Mouse (Mus musculus) heart, embryonic 15.5 days (tissue): Measurements from ENCODE around the gene Fam219a. TPM values are rescaled to one million over a fixed set of nuclear protein-coding genes. Genes with fewer than 3 reads are reported as not detected.

Experiments used
- ATAC-seq: fragments of 200-750 bp; cut with Nextera tagmentation; replicated peaks from 2 replicates; pipeline ENCODE4 v1.8.0; 2017; ENCODE audit warnings: low read depth, moderate TSS enrichment; ENCODE audit not compliant: insufficient number of reproducible peaks, insufficient read depth, low FRiP score
- H3K27ac ChIP-seq: fragments of 300-500 bp; sonication (generic); 2 replicates; pipeline ENCODE4 v1.5.1; 2015; ENCODE audit warnings: mild to moderate bottlenecking, inconsistent platforms
- H3K27me3 ChIP-seq: fragments of 300-500 bp; sonication (generic); 2 replicates; pipeline ENCODE4 v1.6.1; 2015; ENCODE audit warnings: inconsistent platforms
- H3K36me3 ChIP-seq: fragments of 300-500 bp; sonication (generic); 2 replicates; pipeline ENCODE4 v1.6.1; 2015; ENCODE audit warnings: mild to moderate bottlenecking, inconsistent platforms
- H3K4me1 ChIP-seq: fragments of 300-500 bp; sonication (generic); replicated peaks from 2 replicates; pipeline ENCODE4 v1.6.1; 2015; ENCODE audit warnings: inconsistent platforms
- H3K4me2 ChIP-seq: fragments of 300-500 bp; sonication (generic); 2 replicates; pipeline ENCODE4 v1.6.1; 2015; ENCODE audit warnings: inconsistent platforms, mild to moderate bottlenecking, moderate library complexity
- H3K4me3 ChIP-seq: fragments of 300-500 bp; sonication (generic); 2 replicates; pipeline ENCODE4 v1.5.1; 2015; ENCODE audit warnings: mild to moderate bottlenecking, inconsistent platforms
- H3K9ac ChIP-seq: fragments of 300-500 bp; sonication (generic); 2 replicates; pipeline ENCODE4 v1.6.1; 2015; ENCODE audit warnings: mild to moderate bottlenecking, inconsistent platforms
- H3K9me3 ChIP-seq: fragments of 300-500 bp; sonication (generic); replicated peaks from 2 replicates; pipeline ENCODE4 v1.6.1; 2016; ENCODE audit warnings: inconsistent platforms
- WGBS: fragments of 180-500 bp; shearing (Covaris S2); methylation state at CpG from one replicate; pipeline ENCODE4 v1.1.7; 2015; ENCODE audit warnings: mixed read lengths; 5-methylcytosine and 5-hydroxymethylcytosine counted together
- polyA plus RNA-seq: library from polyadenylated mRNA; unstranded; fragments of >200 nt; fragmentation: Nextera tagmentation; extraction: Ambion mirVana; gene quantifications from 2 replicates; pipeline ENCODE4 v1.2.1, GENCODE M21; 2015

The Fam219a gene
- polyA plus RNA-seq, 1 experiment from 2014 or later, result 2.7 TPM

DNA sequence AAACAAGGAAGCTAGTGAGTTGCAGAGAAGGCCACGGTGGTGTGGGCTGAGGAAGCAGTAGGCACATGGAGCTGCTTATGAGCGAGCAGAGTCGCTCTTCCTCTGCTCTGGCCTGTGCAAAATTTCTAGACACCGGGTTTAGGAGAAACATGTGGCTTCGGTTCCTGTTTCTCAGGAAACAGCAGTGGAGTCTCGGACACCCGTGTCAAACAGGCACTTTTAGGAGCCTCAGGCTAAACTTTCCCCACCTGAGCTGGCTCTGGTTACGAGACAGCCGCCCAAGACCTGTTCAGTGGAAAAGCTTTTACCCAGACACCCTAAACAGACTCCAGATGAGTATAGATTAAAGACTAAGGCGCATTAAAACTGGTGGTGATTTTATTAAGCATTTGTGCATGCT lies 100.1 kb downstream of the Fam219a start:
- ATAC-seq, result no peak
- Histone ChIP-seq H3K4me1 (peaks cover 3% of the 10 kb centered on the region; the same call in 1 of the 2 replicates), H3K4me3 (no peak overlapping the region), H3K9me3 (no peaks in the 10 kb centered on the region), H3K27me3 (no peaks in the 10 kb centered on the region), H3K27ac (no peak overlapping the region), H3K9ac (no peak overlapping the region), H3K4me2 (no peak overlapping the region), H3K36me3 (no peaks in the 10 kb centered on the region)
- 79% methylated on average over 10 of the region's 10 CpGs for WGBS

DNA sequence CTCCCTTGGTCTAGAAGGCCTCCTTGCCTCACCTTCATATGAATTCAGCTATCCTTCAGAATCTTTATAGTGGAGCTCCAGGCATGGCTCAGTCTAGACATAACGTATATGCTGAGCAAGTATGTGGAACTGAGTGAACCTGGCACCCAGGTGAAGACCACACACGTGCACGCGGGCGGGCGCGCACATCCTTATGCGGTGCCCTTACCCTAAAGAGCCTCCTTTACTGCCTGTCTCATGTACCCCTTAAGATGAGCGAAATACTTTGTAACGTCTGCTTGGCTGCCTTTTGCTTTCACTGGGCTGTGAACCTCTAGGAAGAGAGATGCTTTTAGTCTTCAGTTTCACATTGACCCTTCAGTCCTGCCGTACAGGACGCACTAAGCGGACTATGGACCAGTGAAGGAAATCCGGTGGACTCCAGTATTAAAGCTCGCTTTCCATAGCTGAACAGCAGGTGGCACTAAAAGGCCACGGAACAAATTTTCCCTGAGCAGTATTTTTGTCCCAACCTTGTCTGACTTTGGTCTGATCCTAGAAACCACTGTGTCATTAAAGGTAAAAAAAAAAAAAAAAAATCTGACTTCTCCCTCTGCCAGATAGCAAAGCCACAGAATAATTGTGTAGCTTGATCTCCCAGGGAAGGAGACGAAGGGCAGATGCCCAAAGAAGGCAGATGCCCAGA lies 100.8 kb downstream of the Fam219a start:
- Histone ChIP-seq H3K4me2 (no peak overlapping the region), H3K9ac (no peak overlapping the region), H3K9me3 (no peaks in the 10 kb centered on the region), H3K27me3 (no peaks in the 10 kb centered on the region), H3K36me3 (no peaks in the 10 kb centered on the region), H3K4me1 (peaks cover 7% of the 10 kb centered on the region), H3K27ac (no peak overlapping the region), H3K4me3 (no peak overlapping the region)
- WGBS, result 58% methylated on average over 17 of the region's 17 CpGs
- ATAC-seq, result no peak

Other genes starting within 250 kb of the Fam219a start
- gene Ubap1, start 220.5 kb downstream of the Fam219a start, polyA plus RNA-seq, result 43.4 and 45.7 TPM in 2 replicates
- 3.0 and 4.4 TPM in 2 replicates for gene Kif24, start 104.7 kb downstream of the Fam219a start, polyA plus RNA-seq
- 37.1 and 38.5 TPM in 2 replicates for gene Nudt2, start 104.4 kb downstream of the Fam219a start, polyA plus RNA-seq
- gene AI464131, start 66.5 kb downstream of the Fam219a start, polyA plus RNA-seq, result 2.7 and 4.0 TPM in 2 replicates
- 0.77 and 0.95 TPM in 2 replicates for gene 1110017D15Rik, start 52.2 kb downstream of the Fam219a start, polyA plus RNA-seq
- gene Dnaic1, start 237 bp upstream of the Fam219a start, polyA plus RNA-seq, result 1.5 and 3.8 TPM in 2 replicates
- gene Enho, start 70.8 kb upstream of the Fam219a start, polyA plus RNA-seq, result 3.3 and 5.8 TPM in 2 replicates
- 2.0 and 3.9 TPM in 2 replicates for gene Cntfr, start 127.6 kb upstream of the Fam219a start, polyA plus RNA-seq
- gene Il11ra1, start 130.5 kb upstream of the Fam219a start, polyA plus RNA-seq, result 130 and 164 TPM in 2 replicates
- 42.7 and 47.4 TPM in 2 replicates for gene Rpp25l, start 144.0 kb upstream of the Fam219a start, polyA plus RNA-seq
- 122 and 125 TPM in 2 replicates for gene Dctn3, start 153.6 kb upstream of the Fam219a start, polyA plus RNA-seq
- gene Arid3c, start 161.6 kb upstream of the Fam219a start, polyA plus RNA-seq, result not detected in 2 replicates
- gene Galt, start 185.7 kb upstream of the Fam219a start, polyA plus RNA-seq, result 54.8 and 59.2 TPM in 2 replicates
- gene Sigmar1, start 186.6 kb upstream of the Fam219a start, polyA plus RNA-seq, result 41.7 and 60.3 TPM in 2 replicates
- gene Ccl27a, start 204.7 kb upstream of the Fam219a start, polyA plus RNA-seq, result 40.2 and 47.1 TPM in 2 replicates